Comparison of ENCODE assay signal across 9 mouse cellular contexts in genomic region chr4:129540012-129540411, GRCm38 (mm10). TPM values are rescaled to one million over a fixed set of nuclear protein-coding genes. Genes with fewer than 3 reads are reported as not detected.
A peak's percentile ranks its signal among the peaks of the same experiment; 100 is the strongest.
DNase-seq lines count a peak whose midpoint lies in the region; TF ChIP-seq lines count a peak whose summit lies in the region.
"Had no signal": no experiment of that assay in that cellular context is flagged by ENCODE, and none has a peak within 500 bp of the region (broad histone marks: within the 10 kb centered on the region; RNA-seq: fewer than 3 reads in every experiment).

No protein-coding gene starts in this region.

- H3K4me1 ChIP-seq in heart, adult 2 months (ENCODE audit: control insufficient read depth, insufficient read depth, low read length): peaks cover 6% of the 10 kb centered on the region

- peak; percentile 6 to 24 for DNase-seq in heart, adult 2 months
- DNase-seq in heart, postnatal 25 days (ENCODE audit: low spot score): no peak
- DNase-seq in 416B (ENCODE audit: low read depth) (peak; percentile 57), R1 (ENCODE audit: low read depth, low spot score) (peak; percentile 85)
- DNase-seq in lung, postnatal 14 days: peak; percentile 25
- DNase-seq in right cerebral cortex, postnatal 10 days (ENCODE audit: low spot score in 2 of 2): no peak
- DNase-seq in layer of hippocampus, adult 9-10 months (ENCODE audit: low spot score): no peak
- no peak for DNase-seq in right cerebral cortex, adult 2 months (ENCODE audit: low spot score in 2 of 2)

- no peak for TF ChIP-seq EP300 in heart, adult 2 months (IDR thresholded peaks at IDR 0.05; ENCODE audit: insufficient read depth, low read depth, low read length)

- no peaks in the 10 kb centered on the region for H3K27me3 ChIP-seq in heart, adult 2 months (ENCODE audit: control insufficient read depth, insufficient read depth, low read length)
- H3K27me3 ChIP-seq: limb, embryonic 12.5 days had no signal

- TF ChIP-seq POLR2A in heart, adult 2 months (IDR thresholded peaks at IDR 0.05; ENCODE audit: insufficient read depth, low read depth, low read length): no peak

- peak; percentile 42 for TF ChIP-seq CTCF in heart, adult 2 months (IDR thresholded peaks at IDR 0.05)

- H3K4me3 ChIP-seq in heart, adult 2 months: no peak overlapping the region

- 66% methylated on average over 6 of the region's 6 CpGs for WGBS in heart, adult 2 months

- H3K79me2 ChIP-seq in heart, adult 2 months (replicated peaks; ENCODE audit: control insufficient read depth, insufficient read depth, low read length): 0 out of 2 replicates have a peak, but pooled peaks cover 2% of the 10 kb centered on the region

- no peak overlapping the region for H3K27ac ChIP-seq in heart, adult 2 months
- H3K27ac ChIP-seq: limb, embryonic 12.5 days had no signal

- intact Hi-C loops in heart, adult 2 months (cut with DNase I): no loop called here
- intact Hi-C loops in heart, postnatal 25 days (cut with DNase I): no loop called here

- H3K9ac ChIP-seq in heart, adult 2 months (ENCODE audit: low read depth, low read length): no peak overlapping the region
- H3K9ac ChIP-seq: limb, embryonic 12.5 days had no signal

- H3K36me3 ChIP-seq in heart, adult 2 months (ENCODE audit: control insufficient read depth, insufficient read depth, low read length): no peaks in the 10 kb centered on the region

RNA-seq across cellular contexts. Expression of gene Hdac1, which starts 2.5 kb away (rescaled TPM):
- total RNA-seq in heart, adult 2 months (2021): 10 to 100 TPM; 15.7 to 16.1 TPM
- polyA plus RNA-seq in heart, adult 2 months (2012; rRNA removed): 17.9 and 35.2 TPM in 2 replicates
- total RNA-seq in heart, postnatal 25 days (2021): 10 to 100 TPM; 15.9 to 18.6 TPM

RNA-seq across cellular contexts. Expression of gene Marcksl1, which starts 26.6 kb away (rescaled TPM):
- 1 to 10 TPM; 3.5 to 5.1 TPM for total RNA-seq in heart, adult 2 months (2021)
- 5.1 and 7.0 TPM in 2 replicates for polyA plus RNA-seq in heart, adult 2 months (2012; rRNA removed)
- total RNA-seq in heart, postnatal 25 days (2021): 1 to 10 TPM; 6.8 to 7.8 TPM

RNA-seq across cellular contexts. Expression of gene Lck, which starts 33.4 kb away (rescaled TPM):
- total RNA-seq in heart, adult 2 months (2021): 1 to 10 TPM in 1 of 2 experiments, under 1 TPM in 1; 0.84 to 1.1 TPM
- polyA plus RNA-seq in heart, adult 2 months (2012; rRNA removed): 1.6 and 3.5 TPM in 2 replicates
- total RNA-seq in heart, postnatal 25 days (2021): 1 to 10 TPM in 1 of 2 experiments, under 1 TPM in 1; 0.47 to 1.2 TPM

RNA-seq across cellular contexts. Expression of gene Fam167b, which starts 38.3 kb away (rescaled TPM):
- under 1 TPM in 1 of 2 experiments, not detected in 1; 0.81 TPM for total RNA-seq in heart, adult 2 months (2021)
- polyA plus RNA-seq in heart, adult 2 months (2012; rRNA removed): 1.4 and 1.8 TPM in 2 replicates
- total RNA-seq in heart, postnatal 25 days (2021): 1 to 10 TPM in 1 of 2 experiments, under 1 TPM in 1; 0.70 to 1.0 TPM

RNA-seq across cellular contexts. Expression of gene Fam229a, which starts 49.0 kb away (rescaled TPM):
- under 1 TPM in 1 of 2 experiments, not detected in 1; 0.45 TPM for total RNA-seq in heart, adult 2 months (2021)
- 0.64 TPM in 1 of 2 replicates, not detected in the other for polyA plus RNA-seq in heart, adult 2 months (2012; rRNA removed)
- not detected for total RNA-seq in heart, postnatal 25 days (2021)
- polyA plus RNA-seq: limb, embryonic 12.5 days had no signal

Comparison
In these comparisons a context has a peak if more than half of its experiments do, and no peak if none do; other contexts are left out.
1. DNase-seq: peak in heart, adult 2 months (2 of 2), 416B (single experiment), R1 (single experiment) and lung, postnatal 14 days (single experiment); none in heart, postnatal 25 days (single experiment), right cerebral cortex, postnatal 10 days (0 of 2), layer of hippocampus, adult 9-10 months (single experiment) and right cerebral cortex, adult 2 months (0 of 2).